Mouse (Mus musculus) intestine, postnatal 0 days (tissue): ENCODE measurements at regions not wholly inside any gene's neighbourhood (a gene's known extent, or its start where the extent isn't known, plus 50 kb on each side); places are given as distances from the start of the nearest gene placed in this dataset.

Experiments
- ATAC-seq: fragments of 200-750 bp; cut with Nextera tagmentation; 2 replicates; pipeline ENCODE4 v1.8.0; 2017; ENCODE audit warnings: mild to moderate bottlenecking, moderate TSS enrichment, moderate library complexity
- H3K27ac ChIP-seq: fragments of 300-500 bp; sonication (generic); 2 replicates; pipeline ENCODE4 v1.5.1; 2014; ENCODE audit warnings: mild to moderate bottlenecking, low read depth, low read length, moderate library complexity
- H3K27me3 ChIP-seq: fragments of 300-500 bp; sonication (generic); replicated peaks from 2 replicates; pipeline ENCODE4 v1.6.1; 2014; ENCODE audit warnings: low read length, mixed read lengths; ENCODE audit not compliant: control insufficient read depth, insufficient read depth
- H3K36me3 ChIP-seq: fragments of 300-500 bp; sonication (generic); 2 replicates; pipeline ENCODE4 v1.6.1; 2014; ENCODE audit warnings: mild to moderate bottlenecking, moderate library complexity; ENCODE audit not compliant: control insufficient read depth, insufficient read depth
- H3K4me1 ChIP-seq: fragments of 300-500 bp; sonication (generic); replicated peaks from 2 replicates; pipeline ENCODE4 v1.6.1; 2014; ENCODE audit warnings: antibody characterized with exemption, low read length, mixed read lengths; ENCODE audit not compliant: control insufficient read depth, insufficient read depth
- H3K4me2 ChIP-seq: fragments of 300-500 bp; sonication (generic); replicated peaks from 2 replicates; pipeline ENCODE4 v1.6.1; 2014; ENCODE audit warnings: low read depth, mild to moderate bottlenecking, moderate library complexity
- H3K4me3 ChIP-seq: fragments of 300-500 bp; sonication (generic); 2 replicates; pipeline ENCODE4 v1.5.1; 2014; ENCODE audit warnings: low read depth, low read length
- H3K9ac ChIP-seq: fragments of 300-500 bp; sonication (generic); 2 replicates; pipeline ENCODE4 v1.6.1; 2014; ENCODE audit warnings: mild to moderate bottlenecking, low read depth, low read length
- H3K9me3 ChIP-seq: fragments of 300-500 bp; sonication (generic); 2 replicates; pipeline ENCODE4 v1.6.1; 2016; ENCODE audit warnings: mixed run types; ENCODE audit not compliant: control insufficient read depth
- CTCF ChIP-seq: sonication (generic); IDR thresholded peaks from 2 replicates; pipeline ENCODE4 v1.5.1; 2016; ENCODE audit warnings: low read depth, mild to moderate bottlenecking, control low read depth, antibody characterized with exemption, moderate library complexity
- WGBS: fragments of 180-500 bp; shearing (Covaris S2); extraction: QIAGEN DNeasy Blood & Tissue Kit; methylation state at CpG from one replicate; pipeline ENCODE4 v1.1.7; 2014; 5-methylcytosine and 5-hydroxymethylcytosine counted together

DNA sequence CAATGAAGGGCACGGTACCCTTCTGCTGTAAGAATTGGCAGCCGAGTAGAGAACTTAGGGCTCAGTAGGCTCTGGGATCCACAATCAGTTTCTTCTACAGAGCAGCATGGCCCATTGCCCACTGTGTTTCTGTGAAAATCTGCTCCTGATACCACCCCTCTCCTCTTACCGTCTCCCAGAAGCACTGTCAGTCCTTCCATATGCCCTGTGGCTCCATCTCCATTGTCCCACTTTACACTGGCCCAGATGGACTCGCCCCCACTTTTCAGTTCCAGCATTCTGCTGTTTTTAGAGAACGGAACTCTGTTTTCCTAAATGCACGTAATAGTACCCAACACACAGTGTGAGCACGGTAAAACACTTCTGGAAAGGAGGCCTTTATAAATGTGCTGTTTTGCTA lies 129.6 kb upstream of the Gm17728 start:
- H3K4me1 ChIP-seq: no peaks in the 10 kb centered on the region
- H3K27ac ChIP-seq: no peak overlapping the region
- H3K36me3 ChIP-seq: no peaks in the 10 kb centered on the region
- ATAC-seq: no peak
- no peak overlapping the region for H3K4me2 ChIP-seq
- 91% methylated on average over 7 of the region's 7 CpGs for WGBS
- H3K9ac ChIP-seq: no peak overlapping the region
- no peaks in the 10 kb centered on the region for H3K9me3 ChIP-seq
- no peaks in the 10 kb centered on the region for H3K27me3 ChIP-seq
- no peak overlapping the region for H3K4me3 ChIP-seq
- no peak for TF ChIP-seq CTCF

DNA sequence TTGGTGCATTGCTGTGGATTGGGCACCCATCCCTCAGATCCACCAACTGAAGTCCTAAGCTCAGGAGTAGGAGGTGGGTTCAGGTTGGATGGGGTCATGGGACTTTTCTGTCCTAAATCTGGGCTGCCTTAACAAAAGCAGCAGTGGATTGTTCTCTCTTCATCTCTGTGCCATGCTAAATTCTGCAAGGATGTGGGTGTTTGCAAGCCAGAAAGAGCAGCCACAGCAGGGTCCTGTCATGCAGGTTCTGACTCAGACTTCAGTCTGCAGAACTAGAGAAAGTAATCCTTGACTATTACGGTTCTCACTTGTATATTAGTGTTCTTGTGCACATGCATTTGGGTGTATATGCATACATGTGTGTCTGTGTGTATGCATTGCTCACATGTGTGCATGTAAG lies 125.5 kb upstream of the Gm17728 start:
- H3K9ac ChIP-seq: no peak overlapping the region
- H3K27me3 ChIP-seq: no peaks in the 10 kb centered on the region
- H3K4me3 ChIP-seq: no peak overlapping the region
- no peak for TF ChIP-seq CTCF
- no peak overlapping the region for H3K4me2 ChIP-seq
- WGBS: 95% methylated on average over 1 of the region's 1 CpGs
- no peaks in the 10 kb centered on the region for H3K36me3 ChIP-seq
- ATAC-seq: no peak
- no peak overlapping the region for H3K27ac ChIP-seq
- no peaks in the 10 kb centered on the region for H3K4me1 ChIP-seq
- no peaks in the 10 kb centered on the region for H3K9me3 ChIP-seq

DNA sequence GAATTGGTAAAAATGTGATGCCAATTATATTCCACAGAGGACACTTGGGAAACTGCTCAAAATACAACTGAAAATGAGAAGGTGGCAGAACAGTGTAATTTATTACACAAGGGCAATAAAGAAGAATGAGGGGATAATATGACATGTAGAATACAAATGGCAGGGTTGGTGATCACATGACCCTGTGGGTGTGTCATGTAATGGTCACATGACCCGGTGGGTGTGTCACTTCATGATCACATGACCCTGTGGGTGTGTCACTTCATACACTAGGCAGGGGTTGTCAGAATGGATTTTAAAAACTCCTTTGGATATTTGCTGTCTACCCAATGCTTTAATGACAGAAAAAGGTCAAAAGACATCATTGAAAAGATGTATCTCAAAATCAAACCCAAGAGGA lies 123.6 kb upstream of the Gm17728 start:
- H3K27me3 ChIP-seq: no peaks in the 10 kb centered on the region
- H3K4me2 ChIP-seq: no peak overlapping the region
- no peaks in the 10 kb centered on the region for H3K36me3 ChIP-seq
- no peak overlapping the region for H3K27ac ChIP-seq
- no peaks in the 10 kb centered on the region for H3K4me1 ChIP-seq
- no peaks in the 10 kb centered on the region for H3K9me3 ChIP-seq
- WGBS: 90% methylated on average over 1 of the region's 1 CpGs
- H3K9ac ChIP-seq: no peak overlapping the region
- ATAC-seq: no peak
- no peak for TF ChIP-seq CTCF
- H3K4me3 ChIP-seq: no peak overlapping the region

DNA sequence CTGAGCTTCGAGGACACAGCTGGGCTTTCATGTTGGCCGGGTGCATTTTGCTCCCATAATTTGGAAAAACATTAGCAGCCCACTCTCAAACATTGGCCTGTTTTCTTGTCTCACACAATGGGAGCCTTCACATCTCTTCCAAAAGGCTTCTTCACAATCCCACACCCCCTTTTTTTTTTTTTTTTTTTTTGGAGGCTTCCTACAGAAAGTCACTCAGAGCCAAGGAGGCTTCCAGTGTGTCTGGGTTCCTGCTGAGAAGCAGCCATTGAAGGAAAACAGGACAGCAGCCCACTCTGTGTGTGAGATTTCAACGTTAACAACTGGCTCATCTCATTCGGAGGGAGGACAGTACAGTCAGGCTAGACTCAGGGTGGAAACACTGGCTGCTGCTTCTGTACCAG lies 120.8 kb upstream of the Gm17728 start:
- WGBS: 52% methylated on average over 4 of the region's 4 CpGs
- no peaks in the 10 kb centered on the region for H3K36me3 ChIP-seq
- TF ChIP-seq CTCF: no peak

DNA sequence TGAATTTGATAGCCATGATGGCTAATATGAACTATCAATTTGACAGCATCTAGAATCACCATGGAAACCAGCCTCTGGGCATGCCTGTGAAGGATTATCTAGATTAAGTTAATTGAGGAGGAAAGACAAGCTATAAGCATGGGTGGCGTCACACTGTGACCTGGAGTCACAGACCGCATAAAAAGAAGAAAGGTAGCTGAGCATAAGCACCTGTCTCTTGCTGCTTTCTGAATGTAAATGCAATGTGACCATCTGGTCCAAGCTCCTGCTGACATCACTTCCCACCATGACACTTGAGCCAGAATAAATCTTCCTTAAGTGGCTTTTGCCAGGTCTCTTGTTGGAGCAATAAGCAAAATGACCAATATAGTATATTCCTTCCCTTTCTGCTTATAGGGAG lies 113.4 kb upstream of the Gm17728 start:
- ATAC-seq: no peak
- Histone ChIP-seq H3K4me3 (no peak overlapping the region), H3K27ac (no peak overlapping the region), H3K36me3 (no peaks in the 10 kb centered on the region), H3K27me3 (no peaks in the 10 kb centered on the region), H3K4me2 (no peak overlapping the region), H3K9ac (no peak overlapping the region), H3K9me3 (no peaks in the 10 kb centered on the region), H3K4me1 (no peaks in the 10 kb centered on the region)
- TF ChIP-seq CTCF: no peak
- WGBS: 78% methylated on average over 2 of the region's 2 CpGs

More for the DNA sequence above, 120.8 kb upstream of the Gm17728 start:
- no peak overlapping the region for H3K4me3 ChIP-seq
- ATAC-seq: no peak
- H3K27ac ChIP-seq: no peak overlapping the region
- H3K9ac ChIP-seq: no peak overlapping the region
- H3K4me2 ChIP-seq: no peak overlapping the region
- no peaks in the 10 kb centered on the region for H3K27me3 ChIP-seq
- no peaks in the 10 kb centered on the region for H3K4me1 ChIP-seq
- no peaks in the 10 kb centered on the region for H3K9me3 ChIP-seq

DNA sequence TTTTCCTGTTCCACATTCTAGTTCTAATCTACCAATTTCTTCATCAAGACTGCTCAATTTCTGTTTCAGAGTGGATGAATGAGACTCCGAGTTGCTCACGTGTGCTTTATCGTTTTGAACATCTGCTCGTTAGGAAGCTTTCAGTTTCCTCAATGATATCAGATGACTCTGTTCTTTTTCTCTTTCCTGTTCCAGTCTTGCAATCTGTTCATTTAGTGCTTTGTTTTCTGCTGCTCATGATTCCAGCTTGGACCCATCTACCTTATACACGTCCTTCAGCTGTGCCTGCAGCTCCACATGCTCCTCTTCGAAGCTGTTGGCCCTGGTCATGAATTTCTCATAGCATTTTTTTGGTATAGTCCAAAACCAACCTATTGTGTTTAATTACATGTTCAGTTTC lies 99.1 kb upstream of the Gm17728 start:
- H3K27ac ChIP-seq: no peak overlapping the region
- no peaks in the 10 kb centered on the region for H3K4me1 ChIP-seq
- no peak for ATAC-seq
- H3K9ac ChIP-seq: no peak overlapping the region
- TF ChIP-seq CTCF: no peak
- no peak overlapping the region for H3K4me2 ChIP-seq
- no peaks in the 10 kb centered on the region for H3K27me3 ChIP-seq
- WGBS: 72% methylated on average over 6 of the region's 6 CpGs
- no peak overlapping the region for H3K4me3 ChIP-seq
- H3K9me3 ChIP-seq: no peaks in the 10 kb centered on the region
- no peaks in the 10 kb centered on the region for H3K36me3 ChIP-seq

DNA sequence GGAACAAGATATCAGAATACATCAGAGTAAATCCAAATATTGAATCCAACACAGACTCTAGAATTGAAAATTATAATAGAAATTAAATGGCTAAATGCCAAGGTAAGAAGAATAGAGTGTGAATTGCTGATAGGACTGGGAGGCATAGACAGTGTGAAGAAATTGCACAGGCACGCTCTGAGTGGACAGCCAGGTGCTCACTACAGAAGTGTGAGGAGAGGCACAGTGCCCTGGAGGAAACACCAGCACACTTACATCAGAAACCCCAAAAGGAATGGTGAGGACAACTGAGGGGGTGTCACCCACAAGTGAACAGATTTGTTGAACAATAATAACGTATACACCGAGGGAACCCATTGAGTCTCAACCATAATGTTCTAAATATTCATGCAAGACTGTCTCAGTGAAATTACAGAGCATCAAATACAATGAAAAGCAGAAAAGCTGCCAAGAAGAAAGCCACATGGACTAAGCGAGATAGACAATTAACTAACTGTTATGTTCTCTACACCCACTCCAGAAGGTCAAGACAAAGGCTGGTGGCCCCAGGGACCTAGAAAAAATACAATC lies 92.9 kb upstream of the Gm17728 start:
- H3K4me1 ChIP-seq: no peaks in the 10 kb centered on the region
- no peak for TF ChIP-seq CTCF
- no peak overlapping the region for H3K27ac ChIP-seq
- 86% methylated on average over 4 of the region's 4 CpGs for WGBS
- no peak overlapping the region for H3K4me3 ChIP-seq
- H3K36me3 ChIP-seq: no peaks in the 10 kb centered on the region
- no peak for ATAC-seq
- H3K27me3 ChIP-seq: no peaks in the 10 kb centered on the region
- no peak overlapping the region for H3K9ac ChIP-seq
- H3K9me3 ChIP-seq: no peaks in the 10 kb centered on the region
- H3K4me2 ChIP-seq: no peak overlapping the region
